Mouse (Mus musculus) megakaryocyte, embryonic 14.5 days (primary cell): ENCODE results near the gene Gm20388. TPM values are rescaled to one million over a fixed set of nuclear protein-coding genes. Genes with fewer than 3 reads are reported as not detected.

ENCODE experiments used
- H3K27me3 ChIP-seq: replicated peaks from 2 replicates; pipeline ENCODE3; 2012; ENCODE audit warnings: inconsistent platforms
- H3K36me3 ChIP-seq: replicated peaks from 2 replicates; pipeline ENCODE3; 2012; ENCODE audit warnings: low read length, inconsistent platforms, mixed read lengths
- H3K4me1 ChIP-seq: 2 replicates; pipeline ENCODE4 v1.6.1; 2012; ENCODE audit warnings: inconsistent platforms
- H3K4me3 ChIP-seq: replicated peaks from 2 replicates; pipeline ENCODE3; 2012; ENCODE audit warnings: moderate library complexity, mild to moderate bottlenecking, inconsistent platforms
- H3K9me3 ChIP-seq: 2 replicates; pipeline ENCODE4 v1.6.1; 2012; ENCODE audit warnings: inconsistent platforms
- FLI1 ChIP-seq: IDR thresholded peaks from 2 replicates; pipeline ENCODE4 v1.6.1; 2012; ENCODE audit warnings: low read length, inconsistent platforms, mixed read lengths
- GATA1 ChIP-seq: IDR thresholded peaks from 3 replicates; pipeline ENCODE4 v1.6.1; 2012; ENCODE audit warnings: mixed read lengths, low read length, inconsistent platforms, borderline replicate concordance
- polyA plus RNA-seq: library from polyadenylated mRNA; stranded (reverse); fragments of >175 nt; gene quantifications from 2 replicates; pipeline ENCODE4 v1.2.3, GENCODE M21; 2012; ENCODE audit warnings: low replicate concordance; ENCODE audit not compliant: insufficient read depth

Gm20388 gene
- polyA plus RNA-seq, 1 experiment = 111 TPM

DNA sequence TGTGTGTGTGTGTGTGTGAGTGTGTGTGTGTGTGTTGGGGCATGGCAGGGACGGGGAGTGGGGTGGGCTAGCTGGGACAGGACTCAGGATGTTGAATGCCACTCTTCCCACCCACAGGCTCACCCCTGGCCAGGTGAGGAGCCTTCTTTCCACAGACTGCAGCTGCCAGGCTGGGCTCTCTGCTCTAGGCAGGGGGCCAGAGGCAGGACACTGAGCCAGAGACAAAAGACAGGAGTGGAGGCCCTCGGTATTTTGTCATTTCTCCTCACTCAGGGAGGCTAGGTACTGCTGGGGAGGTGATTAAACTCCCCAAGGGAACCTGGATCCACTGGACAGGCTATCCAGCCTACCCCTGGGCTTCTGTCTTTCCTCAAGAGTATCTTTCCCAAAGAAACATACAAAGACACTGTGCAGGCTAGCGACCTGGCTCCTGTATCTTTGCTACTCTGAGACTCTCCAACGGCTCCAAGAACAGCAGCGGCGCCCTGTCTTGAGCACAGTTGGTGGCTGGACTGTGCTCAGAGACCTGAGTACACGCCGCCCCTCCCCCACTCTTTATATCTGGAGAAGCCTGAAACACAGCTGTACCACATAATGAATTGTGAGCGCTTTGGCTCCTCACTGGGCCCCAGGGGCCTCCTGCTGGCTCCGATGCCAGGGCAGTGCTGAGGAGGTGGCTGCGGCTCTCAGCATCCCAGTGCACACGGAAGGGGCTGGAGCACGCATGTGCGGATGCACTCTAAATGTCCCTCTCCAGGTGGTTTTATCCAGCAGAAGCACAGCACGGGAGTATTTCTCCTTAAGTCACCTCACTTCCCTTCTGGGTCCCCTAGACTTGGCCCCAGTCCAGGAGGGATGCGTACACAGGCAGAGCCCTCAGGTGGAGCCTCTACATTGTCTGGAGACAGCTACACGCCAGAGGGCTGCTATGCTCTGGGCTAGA is 274.5 kb downstream of the Gm20388 start:
- TF ChIP-seq FLI1 (no peak), GATA1 (no peak)
- Histone ChIP-seq H3K4me1 (no peaks in the 10 kb centered on the region), H3K9me3 (no peaks in the 10 kb centered on the region), H3K27me3 (peaks cover 82% of the 10 kb centered on the region), H3K4me3 (no peak overlapping the region), H3K36me3 (no peaks in the 10 kb centered on the region)

DNA sequence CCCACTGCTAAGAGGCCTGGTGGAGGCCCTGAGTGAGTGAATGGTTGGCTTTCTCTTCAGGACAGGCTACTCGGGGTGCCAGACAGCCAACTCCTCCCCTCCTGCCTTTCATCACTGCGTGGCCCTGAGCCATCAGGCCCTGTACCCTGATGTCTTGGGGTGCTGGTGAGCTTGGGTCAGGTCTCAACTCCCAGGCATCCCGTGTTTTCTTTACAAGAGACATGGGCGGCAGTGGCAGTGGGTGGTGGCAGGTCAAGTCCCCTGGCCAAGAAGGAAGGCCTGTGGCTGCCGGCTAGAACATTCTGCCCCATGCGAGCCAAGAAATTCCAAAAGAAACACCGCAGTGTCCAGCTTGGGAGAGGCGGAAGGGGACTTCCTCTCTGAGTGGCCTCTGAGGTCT is 275.8 kb downstream of the Gm20388 start:
- TF ChIP-seq FLI1 = no peak
- TF ChIP-seq GATA1 = no peak
- Histone ChIP-seq H3K4me3 (no peak overlapping the region), H3K27me3 (peaks cover 77% of the 10 kb centered on the region), H3K36me3 (no peaks in the 10 kb centered on the region), H3K4me1 (no peaks in the 10 kb centered on the region), H3K9me3 (no peaks in the 10 kb centered on the region)

DNA sequence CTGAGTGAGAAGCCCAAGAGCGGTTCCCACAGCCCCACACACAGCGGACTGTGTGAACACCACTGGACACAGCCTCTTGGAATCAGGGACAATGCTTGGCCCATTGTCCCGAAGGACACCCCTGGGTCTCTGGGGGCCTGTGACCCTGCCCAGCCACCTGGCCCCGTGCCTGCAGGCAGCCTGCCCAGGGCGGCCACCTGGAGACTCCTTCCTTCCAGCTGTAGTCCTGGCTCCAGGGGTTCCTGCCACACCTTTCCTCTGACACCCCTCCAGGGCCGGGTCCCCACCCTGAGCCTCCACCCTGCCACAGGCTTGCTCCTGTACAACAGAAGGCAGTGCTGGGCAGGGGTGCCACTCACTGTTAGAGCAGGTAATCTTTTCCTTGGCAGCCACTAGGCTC is 277.9 kb downstream of the Gm20388 start:
- peaks cover 71% of the 10 kb centered on the region for H3K27me3 ChIP-seq
- TF ChIP-seq FLI1 (no peak), GATA1 (no peak)
- H3K4me1 ChIP-seq = no peaks in the 10 kb centered on the region
- no peak overlapping the region for H3K4me3 ChIP-seq
- peaks cover 8% of the 10 kb centered on the region for H3K9me3 ChIP-seq
- no peaks in the 10 kb centered on the region for H3K36me3 ChIP-seq

DNA sequence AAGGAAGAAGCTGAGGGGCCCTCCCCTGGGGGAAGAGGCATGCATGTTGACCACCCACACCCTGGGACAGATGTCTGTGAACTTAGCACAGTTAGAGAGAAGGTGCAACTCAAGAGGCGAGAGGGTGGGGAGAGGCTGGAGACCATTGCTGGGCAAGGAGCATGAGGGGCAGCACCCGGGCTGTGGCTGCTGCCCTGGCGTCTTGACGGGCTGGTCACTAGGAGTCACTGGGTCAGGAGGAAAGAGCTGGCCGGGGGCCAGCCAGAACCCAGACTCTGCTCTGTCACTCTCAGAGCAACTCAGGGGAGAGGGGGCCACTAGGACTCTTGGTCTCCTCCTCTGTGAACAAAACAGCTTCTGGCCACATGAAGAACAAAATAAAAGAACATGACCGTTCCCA is 278.8 kb downstream of the Gm20388 start:
- Histone ChIP-seq H3K9me3 (peaks cover 8% of the 10 kb centered on the region), H3K4me1 (no peaks in the 10 kb centered on the region), H3K36me3 (no peaks in the 10 kb centered on the region), H3K27me3 (peaks cover 63% of the 10 kb centered on the region), H3K4me3 (no peak overlapping the region)
- TF ChIP-seq GATA1 = no peak

DNA sequence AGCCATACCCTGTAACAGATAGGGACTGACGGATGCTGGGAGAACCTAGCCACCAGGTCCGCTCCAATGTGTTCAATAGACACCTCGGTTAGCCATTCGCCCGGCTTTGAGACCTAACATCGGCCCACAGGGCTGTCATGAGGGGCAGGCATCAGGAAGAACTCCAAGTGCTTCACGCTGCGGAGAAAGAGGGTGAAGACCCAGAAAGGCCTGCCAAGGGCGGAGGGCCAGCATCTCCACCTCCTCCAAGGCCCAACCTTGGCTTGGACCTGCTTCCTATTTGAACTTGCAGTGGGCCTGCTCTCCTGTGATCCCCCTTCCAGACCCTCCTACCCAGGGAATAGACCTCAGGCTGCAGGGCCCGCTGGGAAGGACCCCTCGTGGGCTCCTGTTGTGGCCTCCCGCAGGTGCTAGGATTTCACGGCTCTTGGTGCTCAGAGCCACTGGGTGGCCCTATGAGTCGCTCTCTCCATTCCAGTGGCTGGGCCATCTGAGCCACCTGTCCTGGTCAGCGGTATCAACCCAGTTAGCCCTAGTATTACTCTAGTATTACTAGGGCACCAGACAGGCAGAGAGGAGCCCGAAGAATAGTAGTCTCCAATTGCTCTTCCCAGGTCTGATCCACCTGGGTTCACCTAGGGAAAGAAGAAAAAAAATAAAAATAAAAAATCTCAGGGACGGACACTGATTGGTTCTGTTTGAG is 279.6 kb downstream of the Gm20388 start:
- no peaks in the 10 kb centered on the region for H3K4me1 ChIP-seq
- H3K36me3 ChIP-seq = no peaks in the 10 kb centered on the region
- H3K4me3 ChIP-seq = no peak overlapping the region
- no peak for TF ChIP-seq GATA1
- H3K9me3 ChIP-seq = peaks cover 8% of the 10 kb centered on the region
- H3K27me3 ChIP-seq = peaks cover 57% of the 10 kb centered on the region

DNA sequence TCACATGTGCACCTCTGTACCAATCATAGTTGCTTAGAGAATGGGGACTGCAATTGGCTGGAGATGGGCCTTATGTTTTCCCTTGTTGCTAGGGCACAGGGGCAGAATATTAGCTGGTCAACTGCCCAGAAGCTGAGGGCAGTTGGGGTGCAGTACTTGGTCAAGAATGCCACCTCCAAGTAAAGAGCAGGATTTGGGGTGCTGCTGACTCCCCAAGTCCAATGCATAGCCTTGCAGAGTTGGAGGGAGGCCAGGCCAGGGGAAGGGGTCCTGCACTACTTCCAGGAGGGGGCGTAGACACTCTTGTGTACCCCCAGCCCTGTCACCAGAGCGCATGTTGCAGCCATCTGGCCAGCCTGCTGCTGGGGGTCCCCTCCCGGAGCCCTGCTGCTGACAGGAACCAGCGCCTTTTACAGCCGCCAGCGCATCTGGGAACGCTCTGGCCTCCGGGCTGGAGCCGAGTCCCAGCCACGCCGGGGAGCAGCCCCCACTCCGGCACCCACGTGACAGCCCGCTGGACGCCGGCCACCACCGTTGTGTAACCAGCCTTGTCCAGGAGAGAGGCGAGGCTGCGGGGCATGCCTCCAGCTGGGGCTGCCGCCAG is 280.3 kb downstream of the Gm20388 start:
- Histone ChIP-seq H3K4me1 (no peaks in the 10 kb centered on the region), H3K36me3 (no peaks in the 10 kb centered on the region)
- TF ChIP-seq GATA1 = no peak
- TF ChIP-seq FLI1 = no peak

DNA sequence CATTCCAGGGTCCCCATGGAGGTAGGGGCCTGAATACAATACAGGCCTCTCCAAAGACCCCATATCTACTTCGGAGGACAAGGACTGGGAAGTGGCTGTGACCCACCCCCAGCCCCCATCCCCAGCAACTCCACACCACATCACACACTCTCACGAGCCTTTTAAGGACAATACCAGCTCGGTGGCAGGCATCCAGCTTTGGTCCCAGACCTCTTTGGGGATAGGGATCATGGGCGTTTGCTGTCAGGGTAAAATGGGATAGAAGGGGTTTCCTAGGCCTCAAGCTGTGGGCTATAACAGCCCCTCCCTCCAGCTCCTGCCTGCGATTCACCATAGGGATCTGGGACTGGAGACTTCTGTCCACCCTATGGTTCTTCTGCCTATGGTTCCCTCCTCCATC is 281.0 kb downstream of the Gm20388 start:
- H3K27me3 ChIP-seq = peaks cover 44% of the 10 kb centered on the region
- peaks cover 8% of the 10 kb centered on the region for H3K9me3 ChIP-seq
- no peak overlapping the region for H3K4me3 ChIP-seq
- TF ChIP-seq FLI1 = no peak
- TF ChIP-seq GATA1 = no peak
- no peaks in the 10 kb centered on the region for H3K36me3 ChIP-seq
- no peaks in the 10 kb centered on the region for H3K4me1 ChIP-seq

More for the DNA sequence above, 280.3 kb downstream of the Gm20388 start:
- peaks cover 51% of the 10 kb centered on the region for H3K27me3 ChIP-seq
- H3K4me3 ChIP-seq = no peak overlapping the region
- peaks cover 8% of the 10 kb centered on the region for H3K9me3 ChIP-seq

DNA sequence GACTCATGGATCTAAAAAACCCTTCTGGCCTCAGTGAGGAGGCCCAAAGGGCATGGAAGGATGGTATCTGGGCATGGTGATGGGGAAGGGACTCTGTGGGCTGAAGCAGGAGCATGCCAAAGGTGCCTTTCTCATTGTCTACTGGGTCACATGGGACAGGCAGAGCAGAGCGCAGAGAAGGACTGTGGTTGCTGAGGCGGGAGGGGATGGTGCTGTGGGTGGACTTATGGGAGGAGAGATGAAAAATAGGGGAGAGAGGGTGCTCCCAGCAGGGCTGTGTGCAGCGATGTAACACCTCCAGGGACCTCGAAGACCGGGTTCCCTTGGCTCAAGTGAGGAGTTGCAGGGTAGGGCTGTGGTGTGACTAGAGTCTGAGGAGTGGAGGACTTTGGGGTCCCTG is 281.5 kb downstream of the Gm20388 start:
- H3K4me3 ChIP-seq = no peak overlapping the region

DNA sequence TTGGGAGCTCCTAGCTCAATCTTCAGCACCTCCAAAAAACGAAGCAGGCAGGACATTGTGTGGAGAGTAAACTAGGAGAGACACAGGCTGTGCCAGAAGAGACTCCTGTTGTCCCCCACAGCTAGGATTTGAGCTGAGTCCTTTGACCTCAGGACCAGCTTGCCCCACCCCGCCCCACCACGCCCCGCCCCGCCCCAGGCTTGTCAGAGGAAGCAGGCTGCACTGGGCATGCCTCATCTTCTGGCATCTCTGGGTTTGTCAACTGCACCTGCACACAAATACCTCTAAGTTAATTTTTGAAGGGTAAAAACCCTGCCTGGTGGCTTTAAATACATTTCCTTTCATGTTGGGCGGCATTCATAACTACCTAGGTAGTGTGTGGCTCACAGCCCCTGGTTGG is 290.7 kb downstream of the Gm20388 start:
- no peak for TF ChIP-seq FLI1
- no peak for TF ChIP-seq GATA1
- peaks cover 14% of the 10 kb centered on the region for H3K9me3 ChIP-seq

More for the DNA sequence above, 281.5 kb downstream of the Gm20388 start:
- Histone ChIP-seq H3K4me1 (no peaks in the 10 kb centered on the region), H3K36me3 (no peaks in the 10 kb centered on the region), H3K9me3 (peaks cover 8% of the 10 kb centered on the region), H3K27me3 (peaks cover 39% of the 10 kb centered on the region)
- TF ChIP-seq FLI1 (no peak), GATA1 (no peak)

More for the DNA sequence above, 290.7 kb downstream of the Gm20388 start:
- Histone ChIP-seq H3K4me1 (peaks cover 5% of the 10 kb centered on the region; the same call in 1 of the 2 replicates), H3K36me3 (no peaks in the 10 kb centered on the region), H3K27me3 (peaks cover 50% of the 10 kb centered on the region), H3K4me3 (no peak overlapping the region)
